Mouse (Mus musculus) right cerebral cortex, adult 2 months (tissue): ENCODE data around the gene Eef1a2.

Experiments used
- DNase-seq, 2 experiments: peaks; one replicate each; pipeline ENCODE4 v3.0.0; 2021 to 2022; ENCODE audit warnings: low spot score in 2 of 2

The Eef1a2 gene

DNA sequence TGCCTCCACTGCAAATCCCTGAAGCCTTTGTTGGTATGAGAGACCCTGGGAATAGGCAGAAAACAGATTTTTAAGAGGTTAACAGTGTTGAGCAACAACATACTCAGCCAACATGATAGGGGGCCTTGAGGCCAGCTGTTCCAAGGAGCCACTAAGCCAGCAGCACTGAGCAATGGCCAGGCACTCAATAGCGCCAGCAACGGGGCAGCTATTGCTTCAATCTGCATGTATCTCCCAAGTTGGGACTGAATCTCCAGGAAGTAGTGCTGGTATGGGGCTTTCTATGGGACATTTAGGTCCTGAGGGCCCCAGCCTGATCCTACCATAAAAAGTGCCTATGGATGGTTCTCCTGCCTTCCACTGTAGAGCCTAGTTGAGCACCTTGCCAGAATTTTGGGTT, 1.7 kb upstream of the Eef1a2 start:
- DNase-seq: no peak

DNA sequence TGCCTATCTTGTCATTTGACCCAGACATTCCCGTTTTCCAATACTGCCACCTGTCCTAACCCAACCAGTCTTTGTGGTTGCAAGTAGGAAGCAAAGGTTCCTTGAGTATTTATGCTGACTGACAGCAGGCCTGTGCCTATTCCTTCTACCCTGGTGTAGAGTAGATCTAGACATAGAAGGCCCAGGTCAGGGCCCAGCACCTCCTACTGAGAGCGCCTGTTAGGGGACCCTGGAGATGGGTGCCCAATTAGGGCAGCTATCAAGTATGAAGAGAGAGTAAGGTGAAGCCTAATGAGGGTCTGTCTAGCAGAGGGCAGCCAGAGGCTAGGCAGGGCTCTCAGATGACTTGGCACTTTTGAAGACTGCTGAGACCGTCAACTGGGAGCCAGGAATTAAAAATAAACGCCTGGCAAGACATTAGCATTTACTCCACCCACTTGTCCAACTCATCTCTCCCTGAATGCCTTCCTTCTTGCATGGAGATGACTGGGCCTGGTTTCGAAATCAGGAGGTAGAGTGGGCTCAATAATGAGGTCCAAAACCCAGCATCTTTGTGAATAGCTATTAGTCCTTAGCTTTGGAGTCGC, 995 bp upstream of the Eef1a2 start:
- peak; percentile 20 for DNase-seq

DNA sequence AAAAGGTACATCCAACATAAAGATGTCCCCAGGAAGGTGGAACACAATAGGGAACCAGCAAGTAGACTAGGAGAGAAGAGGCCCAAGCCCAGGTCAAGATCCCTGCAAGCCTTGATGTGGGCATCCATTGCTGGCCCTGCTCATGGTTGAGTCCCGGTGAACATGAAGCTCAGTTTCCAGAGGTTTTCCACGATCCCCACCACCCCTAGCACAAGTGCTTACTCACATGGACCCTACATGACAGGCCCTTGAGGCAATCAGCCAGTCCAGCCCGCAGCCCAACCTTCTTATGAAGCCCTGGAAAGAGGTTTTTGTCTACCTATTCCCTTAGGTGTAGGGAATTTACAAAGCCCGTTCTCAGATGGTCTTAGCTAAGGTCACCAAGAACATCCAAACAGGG, 366 bp upstream of the Eef1a2 start:
- DNase-seq: no peak

DNA sequence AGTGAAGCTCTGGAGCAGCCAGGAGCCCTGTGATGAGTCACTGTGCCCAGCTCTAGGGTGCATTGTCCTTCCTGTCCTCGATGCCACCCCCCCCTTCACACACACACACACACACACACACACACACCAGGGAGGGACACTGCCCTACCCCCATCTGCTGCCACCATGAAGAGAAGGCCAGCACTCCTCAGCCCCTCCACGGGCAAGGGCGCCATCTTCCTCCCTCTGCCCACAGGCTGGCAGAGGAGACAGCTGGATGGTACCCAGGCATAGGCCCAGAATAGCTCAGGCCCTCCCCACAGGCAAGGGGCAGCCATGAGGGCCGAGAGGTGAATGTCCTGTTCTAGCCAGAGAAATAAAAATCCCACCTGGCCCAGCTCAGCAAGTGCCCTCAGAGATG, 1.0 kb downstream of the Eef1a2 start:
- DNase-seq: peak; percentile 32 to 45

DNA sequence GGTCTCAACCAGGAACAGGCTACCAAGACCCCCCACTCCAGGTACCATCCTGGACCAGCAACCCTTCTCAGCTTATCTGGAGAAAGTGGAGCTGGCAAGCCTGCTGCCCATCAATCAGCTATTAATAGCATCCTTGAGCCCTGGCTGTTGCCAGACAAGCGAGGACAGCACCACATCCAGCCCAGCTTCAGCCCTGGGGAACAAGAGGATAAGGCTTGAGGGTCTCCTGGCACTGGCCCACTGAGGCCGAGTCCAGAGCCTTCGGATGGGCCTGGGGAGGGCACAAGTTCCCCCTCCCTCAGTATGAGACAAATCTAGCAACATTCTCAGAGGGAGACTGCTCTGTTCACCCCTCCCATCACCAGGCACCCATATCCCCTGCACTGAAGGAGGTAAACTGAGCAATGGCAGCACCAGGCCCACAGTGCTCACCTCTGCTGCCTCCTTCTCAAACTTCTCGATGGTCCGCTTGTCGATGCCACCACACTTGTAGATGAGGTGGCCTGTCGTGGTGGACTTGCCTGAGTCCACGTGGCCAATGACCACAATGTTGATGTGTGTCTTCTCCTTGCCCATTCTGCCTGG, 1.9 kb downstream of the Eef1a2 start:
- DNase-seq: peak in 1 of 2 experiments; percentile 18

DNA sequence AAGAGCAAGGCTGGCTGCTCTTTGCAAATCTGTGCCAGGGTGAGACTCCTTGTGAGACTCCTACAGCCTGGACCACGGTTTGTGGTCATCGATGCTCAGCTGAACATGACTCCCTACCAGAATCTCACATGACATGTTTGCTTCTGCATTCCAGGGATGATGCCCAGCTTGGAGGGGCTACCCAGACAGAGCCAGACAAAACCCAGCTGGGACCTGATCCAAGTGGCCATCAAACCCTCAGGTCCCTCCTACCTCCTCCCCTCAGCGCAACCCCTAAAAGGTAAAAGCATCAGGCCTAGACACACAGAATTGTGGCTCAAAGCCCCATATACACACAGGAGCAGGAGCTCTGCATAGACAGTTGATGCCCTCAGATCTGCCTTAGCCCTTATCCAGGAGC, 2.5 kb downstream of the Eef1a2 start:
- peak in 1 of 2 experiments; percentile 29 for DNase-seq

DNA sequence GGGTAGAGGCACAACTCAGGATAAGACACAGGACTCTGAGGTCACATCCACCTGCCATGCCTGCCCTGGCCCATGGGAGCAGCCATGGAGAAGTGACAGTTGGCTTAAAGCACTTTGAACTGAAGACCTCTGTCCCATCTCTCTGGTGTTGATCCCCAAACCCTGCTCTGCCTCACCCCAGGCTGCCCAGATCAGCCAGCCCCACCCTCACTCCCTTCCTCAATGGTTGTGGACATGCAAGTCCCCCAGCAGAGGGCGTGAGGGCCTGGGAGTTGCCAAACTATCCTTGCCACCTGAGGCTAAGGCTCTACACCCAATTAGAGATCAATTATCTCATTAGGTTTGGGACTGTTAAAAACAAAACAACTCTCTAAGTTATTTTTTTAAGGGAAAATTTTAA, 3.0 kb downstream of the Eef1a2 start:
- peak in 1 of 2 experiments; percentile 65 for DNase-seq

DNA sequence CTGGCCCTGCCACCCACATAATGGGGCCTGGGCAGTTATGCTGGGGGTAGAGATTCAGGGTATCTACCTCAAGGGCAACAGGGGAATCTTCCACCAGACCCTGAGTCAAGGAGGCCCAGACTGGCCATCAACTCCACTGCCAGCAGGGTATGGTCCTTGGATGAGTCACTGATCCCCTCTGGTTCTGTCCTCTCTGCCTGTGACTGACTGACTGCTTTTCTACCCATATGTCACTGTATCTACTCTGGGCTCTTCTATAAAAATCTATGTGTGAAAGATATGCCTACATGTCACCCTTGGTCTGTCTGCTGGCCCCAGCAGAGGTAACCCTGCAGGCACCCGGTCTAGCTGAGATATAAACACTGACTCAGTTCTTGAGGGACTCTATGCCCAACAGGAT, 3.7 kb downstream of the Eef1a2 start:
- no peak for DNase-seq

DNA sequence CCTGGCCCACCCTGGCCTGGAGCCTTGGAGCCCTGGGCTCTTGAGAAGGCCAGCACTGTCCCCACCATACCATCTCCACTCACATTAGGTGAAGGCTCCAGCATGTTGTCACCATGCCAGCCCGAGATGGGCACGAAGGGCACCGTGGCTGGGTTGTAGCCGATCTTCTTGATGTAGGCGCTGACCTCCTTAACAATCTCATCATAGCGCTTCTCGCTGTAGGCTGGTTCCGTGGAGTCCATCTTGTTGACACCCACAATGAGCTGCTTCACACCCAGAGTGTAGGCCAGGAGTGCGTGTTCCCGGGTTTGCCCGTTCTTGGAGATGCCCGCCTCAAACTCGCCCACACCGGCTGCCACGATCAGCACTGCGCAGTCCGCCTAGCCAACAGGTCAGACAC, 4.1 kb downstream of the Eef1a2 start:
- peak; percentile 44 to 49 for DNase-seq

DNA sequence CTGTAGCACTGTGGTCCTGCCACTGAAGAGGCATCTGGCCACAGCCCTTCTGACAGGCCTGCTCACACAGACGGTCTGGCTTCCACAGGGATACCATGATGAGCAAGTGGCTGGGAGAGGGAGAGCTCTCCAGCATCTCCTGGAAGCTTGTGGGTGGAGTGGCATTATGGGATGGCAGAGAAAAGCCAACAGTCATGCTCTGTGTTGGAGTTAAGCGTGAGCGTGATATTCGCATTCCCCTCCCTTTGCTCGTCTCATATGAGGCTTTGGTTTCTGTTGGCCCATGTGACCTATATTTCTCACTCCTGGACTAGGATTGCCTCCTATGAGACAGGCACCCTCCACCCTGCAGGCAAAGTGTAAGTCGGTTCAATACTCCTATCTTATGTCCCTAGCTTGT, 6.5 kb downstream of the Eef1a2 start:
- DNase-seq: peak; percentile 69 to 74

DNA sequence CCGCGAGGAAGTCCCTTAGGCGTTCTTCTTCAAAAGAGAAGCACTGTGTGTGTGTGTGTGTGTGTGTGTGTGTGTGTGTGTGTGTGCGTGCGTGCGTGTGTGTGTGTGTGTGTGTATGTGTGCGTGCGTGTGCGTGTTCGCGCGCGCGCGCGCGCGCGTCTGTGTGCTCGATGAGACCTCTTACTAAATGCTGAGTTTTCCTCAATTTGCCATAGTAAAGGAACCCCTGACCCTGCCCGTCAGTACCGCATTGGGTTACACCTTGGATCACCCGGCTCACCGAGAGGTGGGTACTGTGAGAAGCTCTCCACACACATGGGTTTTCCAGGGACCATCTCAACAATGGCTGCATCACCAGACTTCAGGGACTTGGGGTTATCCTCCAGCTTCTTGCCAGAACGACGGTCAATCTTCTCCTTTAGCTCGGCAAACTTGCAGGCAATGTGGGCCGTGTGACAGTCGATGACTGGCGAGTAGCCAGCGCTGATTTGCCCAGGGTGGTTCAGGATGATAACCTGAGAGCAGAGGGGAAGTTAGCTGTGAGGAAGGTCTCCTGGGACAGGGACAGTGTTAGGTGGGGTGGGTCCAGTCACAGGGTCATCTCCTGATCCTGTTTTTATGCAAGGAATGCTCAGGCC, 8.4 kb downstream of the Eef1a2 start:
- peak; percentile 18 to 19 for DNase-seq

DNA sequence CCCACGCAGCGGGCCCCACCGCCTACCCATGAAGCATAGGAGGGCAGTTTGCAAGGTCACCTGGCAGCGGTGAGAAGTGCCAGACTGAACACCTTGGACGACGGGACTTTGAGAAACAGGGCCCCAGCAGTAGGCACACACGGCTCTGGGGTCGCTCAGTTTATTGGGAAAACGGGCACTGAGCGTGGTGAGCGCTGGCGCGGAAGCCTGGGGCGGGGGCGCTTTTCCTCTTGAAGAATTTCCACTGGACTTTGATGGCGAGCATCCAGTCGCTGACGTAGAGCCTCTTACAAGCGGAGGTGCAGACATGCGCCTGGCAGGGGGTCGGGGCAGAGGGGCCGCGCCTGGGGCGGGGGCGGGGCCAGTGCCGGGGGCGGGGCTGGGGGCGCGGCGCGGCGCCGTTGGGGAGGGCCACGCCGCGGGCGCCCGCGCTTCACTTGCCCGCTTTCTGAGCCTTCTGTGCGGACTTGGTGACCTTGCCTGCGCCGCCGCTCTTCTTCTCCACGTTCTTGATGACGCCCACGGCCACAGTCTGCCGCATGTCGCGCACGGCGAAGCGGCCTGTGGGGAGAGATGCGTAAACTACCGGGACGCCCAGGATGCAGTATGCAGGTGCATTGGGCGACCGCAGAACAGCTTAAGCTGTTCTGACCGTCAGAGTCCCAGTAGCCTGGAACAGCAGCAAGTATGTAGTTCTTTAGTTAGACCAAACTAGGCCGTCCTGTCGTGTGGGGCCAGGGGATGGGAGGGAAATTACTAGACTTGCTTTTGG, 9.1 kb downstream of the Eef1a2 start:
- peak; percentile 49 to 56 for DNase-seq

DNA sequence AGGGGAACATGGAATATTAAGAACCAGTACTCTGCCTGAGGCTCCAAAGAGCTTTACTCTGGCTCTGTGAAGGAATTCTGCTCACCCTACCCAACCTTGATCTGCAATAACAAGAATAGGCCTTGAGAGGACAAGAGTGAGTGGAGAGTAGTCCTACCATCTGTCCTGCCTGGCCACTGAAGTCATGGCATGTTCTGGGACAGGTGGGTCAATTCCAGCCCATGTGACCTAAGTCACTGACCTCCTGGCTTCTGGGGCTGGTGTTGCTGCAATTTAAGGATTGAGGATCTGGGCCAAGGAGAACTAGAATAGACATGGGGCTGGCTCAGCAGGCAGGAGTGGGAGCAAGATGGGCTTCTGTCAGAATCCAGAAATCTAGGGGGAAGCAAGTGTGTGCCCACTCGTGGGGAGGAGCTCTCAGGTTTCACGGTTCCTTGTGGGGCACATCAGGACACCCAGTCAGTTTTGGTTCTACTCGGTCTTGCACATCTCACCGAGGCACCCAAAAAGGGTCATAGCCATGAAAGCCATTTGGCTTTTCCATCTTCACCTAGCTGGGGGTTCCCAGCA, 9.8 kb downstream of the Eef1a2 start:
- peak in 1 of 2 experiments; percentile 24 for DNase-seq

DNA sequence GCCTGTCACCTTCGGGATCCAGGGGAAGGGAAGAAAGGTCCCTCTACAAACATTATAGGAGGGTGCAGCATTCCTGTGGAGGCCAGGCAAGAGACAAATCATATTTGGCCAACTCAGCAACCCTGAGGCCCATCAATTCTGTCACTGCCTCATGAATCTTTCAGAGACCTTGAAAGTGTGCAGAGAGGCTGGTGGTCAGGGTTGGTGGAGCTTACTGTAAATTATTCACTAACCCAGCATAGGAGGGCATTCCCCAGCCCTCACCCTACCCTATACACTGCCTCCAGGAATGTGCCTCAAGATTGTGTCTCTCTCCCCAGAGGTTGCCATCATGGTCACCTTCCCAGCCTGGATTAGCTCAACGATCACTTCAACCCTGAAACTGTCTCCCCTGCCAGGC, 12.1 kb downstream of the Eef1a2 start:
- DNase-seq: no peak

DNA sequence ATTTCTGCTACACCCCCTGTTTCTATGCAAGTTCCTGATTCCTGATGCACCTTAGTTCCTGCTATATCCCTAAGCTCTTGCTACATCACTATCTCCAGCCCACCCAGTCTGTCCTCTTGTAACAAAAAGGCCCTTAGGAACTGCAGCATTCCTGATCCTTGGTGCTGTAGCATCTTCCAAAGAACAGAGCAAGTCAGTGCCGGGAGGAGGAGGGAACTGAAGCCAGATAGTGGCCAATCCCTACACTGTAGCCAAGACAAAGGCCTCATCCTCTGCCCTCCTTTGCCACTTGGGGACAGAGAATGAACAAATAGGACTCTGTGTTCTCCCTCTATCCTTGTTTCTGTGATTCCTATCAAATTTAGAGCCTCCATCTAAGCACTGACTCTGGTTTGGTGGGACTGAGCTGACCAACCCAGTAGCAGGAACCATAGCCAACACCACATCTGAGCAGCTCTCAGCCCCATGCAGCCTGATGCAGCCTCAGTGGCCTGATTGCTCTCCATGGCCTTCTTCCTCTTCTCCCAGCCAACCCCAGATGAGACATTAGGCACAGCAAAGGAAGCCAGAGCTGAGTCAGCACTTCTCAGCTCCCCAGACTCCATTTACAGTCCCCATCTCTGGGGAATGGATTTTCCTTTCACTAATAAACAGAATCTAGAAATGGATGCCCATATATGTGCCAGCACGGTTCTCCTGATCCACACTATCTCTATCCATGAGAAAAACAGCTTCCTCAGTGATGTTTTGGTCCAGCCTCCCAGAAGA, 13.1 kb downstream of the Eef1a2 start:
- peak; percentile 27 to 44 for DNase-seq

DNA sequence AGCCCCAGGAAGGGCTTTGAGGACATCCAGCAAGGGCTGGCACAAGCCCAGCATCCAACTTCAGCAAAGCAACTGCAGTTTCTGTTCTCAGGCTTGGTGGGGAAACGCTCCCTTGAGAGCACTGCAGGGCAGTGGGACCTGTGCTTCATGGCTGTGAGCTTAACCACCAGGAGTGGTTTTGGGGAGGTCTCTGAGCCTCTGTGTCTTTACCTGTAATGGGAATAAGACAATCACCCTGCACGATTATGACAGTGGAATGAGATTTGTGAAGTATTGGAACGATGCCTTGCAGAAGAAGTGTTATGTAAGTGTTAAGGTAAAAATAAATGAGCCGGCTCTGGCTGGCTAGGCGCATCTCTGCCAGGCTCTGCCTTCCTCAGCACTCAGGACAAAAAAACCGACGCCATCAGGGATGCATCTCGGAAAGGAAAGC, 14.1 kb downstream of the Eef1a2 start:
- peak; percentile 59 to 65 for DNase-seq

DNA sequence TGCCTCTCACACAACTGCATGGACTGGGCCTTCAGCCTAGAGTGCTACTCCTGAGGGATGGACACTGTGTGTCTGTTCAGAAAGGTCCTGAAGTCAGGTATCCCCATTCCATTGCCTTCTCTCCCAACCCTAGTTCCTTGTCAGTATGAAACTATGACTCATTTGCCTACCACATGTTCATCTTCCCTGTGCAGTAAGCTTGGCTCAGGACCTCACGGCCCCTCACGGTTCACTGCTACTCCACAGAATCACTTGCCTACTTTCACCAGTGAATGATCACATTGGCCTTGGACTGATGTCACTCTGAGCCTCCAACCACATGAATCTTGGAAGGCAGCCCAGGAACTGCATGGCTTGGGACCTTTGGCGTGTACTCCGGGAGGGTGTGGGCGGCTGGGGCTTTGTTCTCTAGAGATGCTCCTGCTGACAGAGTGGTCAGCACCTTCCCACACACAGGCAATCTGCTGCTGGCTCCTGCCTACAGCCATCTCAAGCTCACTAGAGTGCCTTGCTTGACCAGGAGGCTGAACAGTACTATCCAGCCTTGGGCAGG, 17.1 kb downstream of the Eef1a2 start:
- DNase-seq: peak in 1 of 2 experiments; percentile 33

DNA sequence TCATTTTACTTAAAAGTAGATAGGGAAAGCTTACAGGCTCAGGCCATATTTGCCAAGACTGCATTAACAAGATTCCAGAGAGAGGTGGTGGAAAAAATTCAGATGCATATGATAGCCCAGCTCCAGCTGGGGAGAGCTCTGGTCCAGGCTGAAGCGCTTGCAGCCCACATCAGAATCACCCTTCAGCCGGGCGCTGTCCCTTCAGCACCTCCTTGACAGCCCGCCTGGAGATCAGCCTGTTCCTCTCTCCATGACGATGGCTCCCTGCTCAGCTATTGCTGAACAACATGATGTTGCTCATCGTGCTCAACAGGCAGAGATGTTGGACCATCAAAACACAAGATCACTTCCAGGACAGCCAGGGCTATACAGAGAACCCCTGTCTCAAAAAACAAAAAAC, 19.9 kb downstream of the Eef1a2 start:
- no peak for DNase-seq

DNA sequence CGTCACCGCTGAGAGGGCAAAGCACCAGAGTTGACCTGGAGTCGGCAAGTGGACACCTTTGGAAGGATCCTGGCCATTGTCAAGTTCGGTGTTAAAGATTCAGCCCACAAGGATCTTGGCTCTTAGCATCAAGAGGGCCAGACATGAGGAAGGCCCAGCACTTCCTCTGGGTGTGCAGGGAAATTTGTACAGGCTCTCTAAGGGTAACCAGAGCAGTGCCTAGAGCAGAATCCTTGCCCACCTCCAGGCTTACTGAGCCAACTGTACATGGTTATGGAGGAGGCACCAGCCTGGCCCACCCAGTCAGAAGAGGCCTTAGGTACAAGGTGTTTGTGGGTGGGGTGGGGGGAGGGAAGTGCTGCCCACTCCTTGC, 21.4 kb downstream of the Eef1a2 start:
- no peak for DNase-seq

DNA sequence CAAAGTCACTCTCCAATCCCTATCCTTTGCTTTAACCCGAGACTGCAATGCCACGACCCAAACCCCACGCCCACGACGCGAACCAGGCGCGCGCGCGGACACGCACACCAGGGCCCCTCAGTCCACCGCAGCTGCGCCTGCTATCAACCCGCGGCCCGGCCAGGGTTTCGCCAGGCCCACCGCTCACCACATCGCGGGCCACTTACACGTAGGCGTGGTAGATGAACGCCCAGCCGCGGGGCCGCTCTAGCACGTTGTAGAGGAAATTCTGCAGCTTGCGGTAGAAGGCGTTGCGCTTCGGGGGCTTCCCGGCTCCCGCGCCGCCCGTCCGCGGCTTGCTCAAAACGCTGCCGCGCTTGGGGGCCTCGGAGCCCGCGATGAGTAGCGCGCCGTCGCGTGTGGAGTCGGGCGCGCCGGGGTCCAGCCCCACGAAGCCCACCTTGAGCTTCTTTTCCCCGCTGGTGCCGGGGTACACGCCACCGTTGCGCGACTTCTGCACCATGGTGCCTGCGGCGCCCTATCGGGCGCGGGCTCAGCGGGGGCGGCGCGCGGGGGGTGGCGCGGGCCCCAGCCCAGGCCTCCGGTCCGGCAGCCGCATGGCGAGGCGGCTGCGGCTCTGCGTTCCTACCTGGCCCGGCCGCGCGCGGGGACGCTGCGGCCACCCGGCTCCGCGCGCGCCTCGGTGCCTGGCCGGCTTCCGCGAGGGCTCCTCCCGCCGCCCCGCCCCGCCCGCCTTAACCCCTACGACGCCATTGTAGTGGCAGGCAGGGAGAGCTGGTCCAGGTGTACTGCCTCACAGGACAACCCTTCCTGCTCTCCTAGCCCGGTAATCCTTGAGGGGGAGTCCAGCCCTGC, 22.0 kb downstream of the Eef1a2 start, which contains the start of gene Kcnq2:
TSS of gene Kcnq2 (minus strand) at position 710 of the 855 bp plus-strand sequence.
- DNase-seq: peak in 1 of 2 experiments; percentile 56
